Mouse (Mus musculus): ENCODE data around the gene Cd320.
"Not testable (repeated sequence)": the region's sequence is repeated elsewhere in the genome, so short reads cannot be mapped to it uniquely, and the experiment has no call there.

The Cd320 gene

DNA sequence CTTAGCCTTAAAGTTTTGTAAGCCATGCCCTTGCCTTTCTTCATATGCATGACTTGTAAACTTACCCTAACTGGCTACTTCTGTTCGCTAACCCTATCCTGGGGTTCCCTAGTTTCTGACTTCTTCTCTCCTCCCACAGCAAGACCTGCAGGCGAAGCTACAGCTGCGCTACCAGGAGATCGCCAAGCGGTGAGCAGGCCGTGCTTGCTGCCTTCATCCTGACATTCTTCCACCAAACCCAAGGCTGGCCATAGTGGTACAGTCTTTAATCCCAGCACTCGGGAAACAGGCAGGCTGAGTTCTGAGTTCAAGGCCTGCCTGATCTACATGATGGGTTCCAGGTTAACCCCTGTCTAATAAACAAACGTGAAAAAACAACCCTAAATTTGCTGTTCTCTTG lies 17.4 kb upstream of the Cd320 start:
- DNase-seq, result no peak

DNA sequence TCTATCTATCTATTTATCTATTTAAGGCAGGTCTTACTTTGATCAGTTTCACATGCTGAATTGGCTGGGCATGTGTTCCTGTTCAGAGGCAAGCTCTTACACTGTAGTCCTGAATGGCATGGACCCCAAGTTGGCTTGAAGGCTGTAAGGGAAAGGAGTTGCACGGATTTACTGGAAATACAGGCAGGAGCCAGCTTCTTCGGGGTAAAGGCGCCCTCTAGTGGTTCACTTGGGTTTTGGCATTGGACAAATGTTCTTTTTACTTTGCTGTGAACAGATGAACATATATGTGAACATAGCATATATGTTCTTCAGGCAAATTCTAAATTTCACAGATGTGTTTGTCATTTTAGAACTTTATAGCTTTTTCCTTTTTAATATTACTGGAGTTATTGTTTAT lies 16.0 kb upstream of the Cd320 start:
- peak; percentile 69 for DNase-seq

DNA sequence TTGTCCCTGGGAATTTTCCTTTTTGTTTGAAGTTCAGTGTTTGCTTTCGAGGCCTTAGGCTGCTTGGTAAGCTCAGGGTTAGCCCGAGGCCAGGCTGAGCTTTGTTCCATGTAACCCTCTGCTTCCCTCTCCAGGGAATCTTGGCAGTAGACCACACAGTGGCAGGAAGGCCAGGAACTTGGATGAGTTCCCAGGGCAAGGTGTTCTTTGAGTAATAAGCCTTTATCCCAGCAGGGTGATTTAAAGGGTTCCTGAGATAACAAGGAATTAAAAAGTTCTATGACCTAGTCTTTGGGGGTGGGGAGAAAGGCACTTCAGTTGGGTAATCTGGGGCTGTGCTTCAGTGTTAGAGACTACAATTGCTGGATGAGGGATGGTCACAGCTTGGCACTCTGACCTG lies 14.0 kb upstream of the Cd320 start:
- DNase-seq, result no peak

DNA sequence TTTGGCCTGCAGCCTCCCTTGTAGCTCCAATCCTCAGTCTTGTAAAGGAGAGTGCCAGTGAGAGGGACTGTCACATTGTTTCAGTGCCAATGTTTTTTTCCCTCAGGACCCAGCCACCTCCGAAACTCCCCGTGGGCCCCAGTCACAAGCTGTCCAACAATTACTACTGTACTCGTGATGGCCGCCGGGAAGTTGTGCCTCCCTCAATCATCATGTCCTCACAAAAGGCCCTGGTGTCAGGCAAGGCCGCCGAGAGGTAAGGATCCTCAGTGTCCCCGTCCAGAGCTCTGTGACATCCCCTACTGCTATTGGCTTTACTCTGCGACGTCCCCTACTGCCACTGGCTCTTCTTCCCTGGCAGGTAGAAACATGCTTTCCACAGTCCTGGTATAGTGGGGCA lies 13.3 kb upstream of the Cd320 start:
- no peak for DNase-seq

DNA sequence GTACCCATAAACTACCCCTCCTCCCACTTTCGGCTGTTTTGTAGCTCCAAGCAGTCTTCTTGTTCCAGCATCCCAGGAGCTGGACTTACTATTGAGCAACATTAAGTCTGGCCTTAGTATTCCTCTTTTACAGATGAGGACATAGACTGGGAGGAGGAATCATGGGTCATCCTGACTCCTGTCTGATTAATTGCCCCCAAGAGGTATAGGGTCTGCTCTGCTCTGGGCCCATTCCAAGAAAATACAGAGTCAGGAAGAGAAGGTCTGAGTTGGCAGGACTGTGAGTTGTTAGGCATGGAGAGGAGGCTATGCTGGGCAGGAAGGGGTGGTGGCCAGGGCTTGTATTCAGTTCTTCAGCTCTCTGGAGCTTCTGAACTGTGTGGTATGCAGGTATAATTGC lies 1.3 kb downstream of the Cd320 start:
- DNase-seq, result no peak

DNA sequence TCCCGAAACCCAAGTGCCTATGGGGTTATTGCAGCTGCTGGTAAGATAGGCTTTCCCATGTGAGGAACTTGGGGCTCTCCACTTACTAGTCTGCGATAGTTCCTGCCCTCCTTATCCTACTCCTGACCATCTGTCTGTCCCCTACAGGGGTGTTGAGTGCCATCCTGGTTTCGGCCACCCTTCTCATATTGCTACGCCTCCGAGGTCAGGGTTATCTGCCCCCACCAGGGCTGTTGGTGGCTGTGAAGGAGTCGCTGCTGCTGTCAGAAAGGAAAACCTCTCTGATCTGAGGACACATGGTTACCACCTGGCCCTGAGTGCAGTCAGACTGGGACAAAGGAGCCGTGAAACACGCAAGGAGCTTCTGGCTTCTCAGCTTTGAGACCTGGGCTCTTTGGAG lies 5.2 kb downstream of the Cd320 start:
- no peak for DNase-seq

DNA sequence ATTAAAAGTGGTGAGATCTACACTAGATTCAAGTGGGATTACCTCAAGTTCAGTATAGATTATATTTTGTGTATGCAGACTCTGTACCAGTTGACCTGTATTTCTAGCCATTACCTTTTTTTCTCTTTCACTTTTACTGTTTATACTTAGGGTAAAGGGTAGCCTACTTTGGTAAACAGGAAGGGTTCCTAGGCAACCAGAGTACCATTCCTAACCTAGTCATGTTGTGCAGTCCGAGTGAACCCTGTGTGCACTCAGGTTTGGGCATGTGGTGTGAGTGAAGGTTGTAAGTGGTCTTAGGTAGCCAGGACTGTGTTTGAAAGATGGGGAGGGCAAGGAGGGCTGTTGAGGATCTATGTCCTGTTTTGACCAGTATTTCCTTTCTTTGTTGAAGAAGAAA lies 8.4 kb downstream of the Cd320 start:
- no peak for DNase-seq

DNA sequence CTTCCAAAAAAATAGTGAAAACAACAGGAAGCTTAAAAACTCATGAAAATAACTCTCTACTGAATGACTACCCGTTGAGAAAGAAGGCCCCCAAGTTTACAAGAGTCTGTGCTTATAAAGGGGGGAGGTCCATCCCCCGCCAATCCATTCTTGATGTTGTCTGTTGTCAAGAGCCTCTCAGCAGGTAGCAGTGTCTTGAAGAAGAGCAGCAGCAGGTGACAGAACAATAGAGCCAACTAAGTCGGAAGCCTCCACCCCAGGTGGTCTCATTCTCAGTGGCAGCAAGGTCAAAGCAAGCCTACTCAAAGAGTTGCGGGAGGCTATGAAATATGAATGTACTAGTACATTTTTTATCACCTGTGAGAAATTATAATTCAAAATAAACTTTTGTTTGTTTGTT lies 14.9 kb downstream of the Cd320 start:
- DNase-seq, result no peak

DNA sequence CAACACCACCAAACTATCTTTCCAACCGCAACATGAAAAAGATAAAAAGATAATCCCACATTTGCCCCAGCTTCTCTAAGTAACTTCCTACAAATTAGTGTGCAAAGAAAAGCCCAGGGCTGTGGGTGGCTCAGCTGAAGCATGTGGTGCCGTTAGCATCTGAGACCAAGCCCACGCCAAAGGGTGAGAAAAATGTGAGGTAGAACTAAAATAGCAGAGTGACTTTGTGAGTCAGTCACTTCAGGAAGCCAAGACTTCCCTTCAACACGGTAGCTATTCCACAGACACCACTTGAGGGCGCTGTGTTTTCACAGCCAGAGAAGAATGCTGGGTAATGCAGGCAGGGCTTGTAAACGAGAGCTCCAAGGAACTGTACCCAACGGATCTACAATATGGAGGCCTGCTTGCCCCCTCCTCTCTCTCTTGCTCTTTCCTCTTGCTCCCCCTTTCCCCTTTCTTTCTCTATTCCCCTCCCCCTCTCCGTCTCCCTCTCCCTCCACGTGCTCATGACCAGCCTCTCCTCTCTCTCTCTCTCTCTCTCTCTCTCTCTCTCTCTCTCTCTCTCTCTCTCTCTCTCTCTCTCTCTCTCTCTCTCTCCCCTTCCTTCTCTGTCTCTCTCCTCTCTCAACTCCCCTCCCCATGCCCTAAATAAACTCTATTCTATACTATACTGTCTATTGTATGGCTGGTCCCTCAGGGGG lies 22.6 kb downstream of the Cd320 start:
- DNase-seq, result peak; percentile 79

DNA sequence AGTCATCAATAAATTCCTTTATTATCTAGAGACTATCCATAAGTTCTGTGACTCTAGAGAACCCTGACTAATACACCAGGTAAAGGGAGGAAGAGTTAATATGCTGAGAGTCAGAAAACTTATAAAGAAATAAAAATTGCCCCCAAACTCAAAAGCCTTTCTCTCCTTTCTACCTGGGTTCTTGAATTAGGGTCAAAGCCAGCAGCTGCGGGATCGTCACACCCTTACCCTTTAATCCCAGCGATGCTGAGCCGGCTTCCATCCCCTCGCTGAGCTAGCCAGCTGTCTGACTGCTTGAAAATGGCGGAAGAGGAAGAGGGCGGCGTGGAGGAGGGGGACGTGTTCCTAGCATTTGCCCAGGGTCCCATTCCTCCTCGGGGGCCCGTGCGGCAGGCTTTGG lies 30.6 kb downstream of the Cd320 start, which contains the start of gene Gm7029:
TSS of gene Gm7029 (plus strand) at position 301 of the 400 bp plus-strand sequence.
- not testable (repeated sequence) for DNase-seq

DNA sequence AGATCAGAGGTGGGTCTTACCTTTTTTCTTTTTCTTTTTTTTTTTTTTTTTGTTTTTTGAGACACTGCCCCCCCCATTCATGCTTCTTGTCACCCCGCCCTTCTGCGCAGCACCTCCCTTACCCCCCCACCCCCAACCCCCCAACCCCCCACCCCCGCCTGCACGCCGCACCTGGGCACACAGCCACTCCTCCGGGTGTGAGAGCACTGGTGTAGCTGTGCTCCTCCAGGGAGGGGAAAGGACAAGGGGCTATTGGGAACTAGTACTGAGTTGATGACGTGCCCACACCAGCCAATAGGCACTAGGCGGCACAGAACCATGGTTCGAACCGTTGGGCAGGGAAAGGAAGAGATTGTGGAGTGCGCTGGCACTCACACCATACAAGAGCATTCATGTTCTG lies 31.5 kb downstream of the Cd320 start:
- DNase-seq, result peak; percentile 27

DNA sequence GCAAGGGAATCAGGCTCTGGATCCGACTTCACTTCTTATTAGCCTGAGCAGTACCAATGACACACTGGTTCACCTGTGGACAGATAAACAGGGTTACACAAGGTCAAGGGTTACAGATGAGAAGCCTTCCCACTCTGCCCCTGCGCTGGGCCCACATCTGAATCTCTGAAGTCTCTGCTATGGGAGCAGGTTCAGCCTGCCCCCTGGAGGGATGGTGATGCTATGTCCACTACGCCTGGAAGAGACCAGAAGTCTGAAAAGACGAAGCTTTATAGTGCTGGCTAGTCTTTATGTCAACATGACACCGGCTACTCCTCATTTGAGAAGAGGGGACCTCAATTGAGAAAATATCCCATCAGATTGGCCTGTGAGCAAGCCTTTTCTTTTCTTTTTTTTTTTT lies 32.9 kb downstream of the Cd320 start:
- peak; percentile 23 for DNase-seq

DNA sequence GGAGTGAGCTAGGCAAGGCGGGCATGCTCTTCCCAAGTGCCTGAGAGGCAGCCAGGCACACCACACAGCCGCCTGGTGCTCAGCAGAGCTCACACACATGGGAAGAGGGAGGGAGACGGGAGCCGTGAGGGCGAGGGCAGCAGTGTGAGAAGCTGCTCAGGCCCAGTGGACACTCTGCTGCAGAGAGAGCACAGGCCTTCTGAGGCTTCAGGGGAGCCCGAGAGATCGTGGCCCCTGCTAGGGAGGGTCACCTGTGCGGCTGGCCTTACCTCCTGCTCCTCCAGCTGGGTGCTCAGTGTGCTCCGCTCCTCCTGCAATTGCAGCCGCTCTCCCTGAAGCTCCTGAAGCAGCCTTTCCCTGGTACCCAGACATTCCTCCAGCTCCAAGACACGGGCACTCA lies 41.4 kb downstream of the Cd320 start:
- not testable (repeated sequence) for DNase-seq

DNA sequence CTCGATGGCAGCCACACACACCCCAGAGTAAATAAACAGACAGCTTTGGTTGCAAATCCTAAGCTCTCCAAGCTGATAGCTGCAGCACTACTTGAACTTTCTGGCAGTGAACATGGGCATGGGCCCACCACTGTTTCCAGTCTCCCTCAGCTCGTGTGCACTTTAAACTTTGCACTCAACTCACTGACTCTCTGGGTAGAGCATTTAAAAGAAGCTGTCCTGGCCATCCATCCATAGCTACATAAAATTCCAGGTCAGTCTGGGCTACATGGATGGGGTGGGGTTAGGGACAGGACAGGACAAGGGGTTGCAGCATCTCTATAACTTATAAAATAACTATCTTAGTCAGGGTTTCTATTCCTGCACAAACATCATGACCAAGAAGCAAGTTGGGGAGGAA lies 44.9 kb downstream of the Cd320 start:
- not testable (repeated sequence) for DNase-seq

DNA sequence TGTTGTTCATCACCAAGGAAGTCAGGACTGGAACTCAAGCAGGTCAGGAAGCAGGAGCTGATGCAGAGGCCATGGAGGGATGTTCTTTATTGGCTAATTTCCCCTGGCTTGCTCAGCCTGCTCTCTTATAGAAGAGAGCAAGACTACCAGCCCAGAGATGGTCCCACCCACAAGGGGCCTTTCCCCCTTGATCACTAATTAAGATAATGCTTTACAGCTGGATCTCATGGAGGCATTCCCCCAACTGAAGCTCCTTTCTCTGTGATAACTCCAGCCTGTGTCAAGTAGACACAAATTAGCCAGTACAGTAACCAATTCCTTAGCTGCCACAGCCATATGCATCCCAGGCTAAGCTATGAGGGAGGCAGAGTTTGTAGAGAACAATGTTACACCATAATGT lies 45.3 kb downstream of the Cd320 start:
- DNase-seq, result not testable (repeated sequence)

DNA sequence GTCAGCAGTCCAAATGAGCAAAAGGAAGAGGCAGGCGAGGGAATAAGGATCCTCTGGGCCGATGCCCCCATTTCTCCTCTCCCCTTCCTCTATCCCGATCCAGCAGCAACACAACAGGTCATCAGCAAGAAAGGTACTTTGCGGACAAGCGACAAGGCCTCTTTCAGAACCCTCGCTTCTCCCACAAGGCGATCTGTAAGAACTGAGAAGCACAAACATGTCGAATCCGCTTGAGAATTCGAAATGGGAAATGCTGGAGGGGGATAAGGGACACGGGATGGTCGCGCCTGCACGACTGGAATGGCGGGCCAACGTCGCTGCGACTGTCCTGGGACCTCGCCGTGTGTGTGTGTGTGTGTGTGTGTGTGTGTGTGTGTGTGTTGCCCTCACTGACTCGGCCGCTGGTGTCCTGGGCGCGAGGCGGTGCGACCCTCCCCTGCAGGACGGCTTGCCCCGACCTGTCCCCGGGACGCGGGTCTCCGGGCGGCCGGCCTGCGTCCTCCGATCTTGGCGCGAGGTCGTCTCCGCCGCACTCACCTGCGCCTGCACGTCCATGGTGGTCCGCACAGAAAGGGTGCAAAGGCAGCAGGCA lies 47.1 kb downstream of the Cd320 start:
- not testable (repeated sequence) for DNase-seq

DNA sequence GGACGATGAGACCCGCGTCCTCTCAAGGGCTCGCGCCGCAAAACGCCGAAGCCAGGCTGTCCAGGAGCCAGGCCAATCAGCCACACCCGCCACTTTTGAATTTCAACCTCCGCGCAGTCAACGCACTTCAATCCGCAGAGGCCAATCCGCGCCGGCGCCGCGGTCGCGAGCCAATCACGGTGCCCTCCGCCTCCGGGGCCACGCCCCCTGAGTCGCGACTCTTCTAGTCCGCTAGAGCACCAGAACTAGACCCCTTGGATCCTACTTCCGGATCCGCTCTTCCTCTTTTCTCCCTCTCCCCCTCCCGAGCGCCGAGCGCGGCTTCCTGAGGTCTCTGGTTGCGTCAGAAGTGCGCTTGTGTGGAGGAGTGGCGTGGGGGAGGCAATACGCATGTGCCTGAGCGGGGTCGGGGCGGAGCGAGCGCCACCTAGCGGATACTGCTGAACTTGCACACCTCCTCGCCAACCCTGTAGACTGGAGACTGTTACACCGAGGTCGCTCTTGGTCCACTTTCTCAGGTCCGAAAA lies 47.7 kb downstream of the Cd320 start, which contains the start of gene Kifc1:
TSS of gene Kifc1 (minus strand) at position 129 of the 527 bp plus-strand sequence.
- peak; percentile 99 for DNase-seq

DNA sequence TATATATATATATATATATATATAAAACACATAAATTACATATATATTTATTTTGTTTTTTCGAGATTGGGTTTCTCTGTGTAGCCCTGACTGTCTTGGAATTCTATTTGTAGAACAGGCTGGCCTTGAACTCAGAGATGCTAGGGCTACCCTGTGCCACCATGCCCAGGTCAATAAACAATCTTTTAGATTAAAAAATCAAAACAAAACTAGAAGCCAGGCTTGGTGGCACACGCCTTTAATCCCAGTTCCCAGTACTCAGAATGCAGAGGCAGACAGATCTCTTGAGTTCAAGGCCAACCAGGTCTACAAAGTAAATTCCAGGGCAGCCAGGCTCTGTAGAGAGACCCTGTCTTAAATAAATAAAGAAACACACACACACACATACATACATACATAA lies 48.5 kb downstream of the Cd320 start:
- DNase-seq, result no peak

DNA sequence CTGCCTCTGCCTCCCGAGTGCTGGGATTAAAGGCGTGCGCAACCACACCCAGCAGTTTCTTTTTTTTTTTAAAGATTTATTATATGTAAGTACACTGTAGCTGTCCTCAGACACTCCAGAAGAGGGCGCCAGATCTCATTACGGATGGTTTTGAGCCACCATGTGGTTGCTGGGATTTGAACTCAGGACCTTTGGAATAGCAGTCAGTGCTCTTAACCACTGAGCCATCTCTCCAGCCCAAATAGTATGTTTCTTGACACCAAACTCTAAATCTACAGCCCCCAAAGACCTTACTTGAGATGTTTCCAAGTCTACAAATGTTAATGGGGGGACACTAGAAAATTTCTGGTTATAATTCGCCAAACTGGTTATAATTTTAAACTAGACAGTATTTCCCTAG lies 49.0 kb downstream of the Cd320 start:
- DNase-seq, result not testable (repeated sequence)

DNA sequence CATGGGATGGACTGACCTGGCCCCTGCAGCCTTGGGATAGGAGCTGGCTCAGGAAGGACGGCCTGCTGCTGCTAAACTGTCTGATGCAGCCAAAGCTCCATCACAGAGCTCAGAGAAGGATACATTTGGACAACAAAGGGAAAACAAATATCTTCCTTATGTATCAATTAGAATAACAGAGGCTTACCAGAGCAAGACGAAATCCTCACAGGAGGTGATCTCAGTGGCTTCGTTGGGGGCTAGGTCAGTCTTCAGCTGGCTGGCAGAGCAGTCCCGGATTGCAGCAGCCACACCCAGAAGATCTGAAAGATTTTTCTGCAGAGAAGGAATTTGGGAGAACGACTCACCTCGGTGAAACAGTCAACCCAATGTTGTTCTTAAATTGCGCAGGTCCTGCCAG lies 49.5 kb downstream of the Cd320 start:
- no peak for DNase-seq

DNA sequence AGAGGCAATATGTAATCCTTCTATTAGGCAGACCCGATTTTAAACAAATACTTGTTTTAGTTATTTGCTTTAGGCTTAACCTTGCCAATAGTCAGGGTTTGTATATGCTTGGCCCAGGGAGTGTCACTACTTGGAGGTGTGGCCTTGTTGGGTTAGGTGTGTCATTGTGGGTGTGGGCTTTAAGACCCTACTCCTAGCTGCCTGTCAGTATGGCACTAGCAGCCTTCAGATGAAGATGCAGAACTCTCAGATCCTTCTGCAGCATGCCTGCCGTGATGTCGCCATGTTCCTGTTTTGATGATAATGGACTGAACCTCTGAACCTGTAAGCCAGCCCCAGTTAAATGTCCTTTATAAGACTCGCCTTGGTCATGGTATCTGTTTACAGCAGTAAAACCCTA lies 50.1 kb downstream of the Cd320 start:
- not testable (repeated sequence) for DNase-seq

DNA sequence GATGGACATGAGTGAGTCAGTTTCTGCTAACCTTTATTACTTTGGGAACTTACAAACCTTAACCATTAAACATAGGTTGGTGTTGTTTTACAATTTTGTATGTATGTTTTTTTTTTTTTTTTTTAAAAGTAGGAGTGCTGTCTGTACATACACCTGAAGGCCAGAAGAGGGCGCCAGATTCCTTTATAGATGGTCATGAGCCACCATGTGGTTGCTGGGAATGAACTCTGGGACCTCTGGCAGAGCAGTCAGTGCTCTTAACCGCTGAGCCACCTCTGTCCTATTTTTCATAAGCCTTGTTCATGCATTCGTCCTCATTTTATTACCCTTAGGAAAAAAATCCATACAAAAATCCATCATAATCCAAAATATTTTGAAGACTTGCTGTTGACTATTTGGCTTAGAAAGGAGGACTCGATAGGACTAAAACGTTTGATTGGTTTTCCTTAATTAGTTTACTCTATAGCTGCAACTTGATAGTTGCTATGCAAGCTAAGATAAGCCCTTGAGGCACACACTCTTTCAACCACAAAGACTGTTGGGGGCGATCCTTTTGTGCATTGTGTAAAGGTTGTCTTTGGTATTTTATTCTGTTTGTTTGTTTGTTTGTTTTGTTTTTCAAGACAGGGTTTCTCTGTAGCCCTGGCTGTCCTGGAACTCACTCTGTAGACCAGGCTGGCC lies 54.4 kb downstream of the Cd320 start:
- no peak for DNase-seq

DNA sequence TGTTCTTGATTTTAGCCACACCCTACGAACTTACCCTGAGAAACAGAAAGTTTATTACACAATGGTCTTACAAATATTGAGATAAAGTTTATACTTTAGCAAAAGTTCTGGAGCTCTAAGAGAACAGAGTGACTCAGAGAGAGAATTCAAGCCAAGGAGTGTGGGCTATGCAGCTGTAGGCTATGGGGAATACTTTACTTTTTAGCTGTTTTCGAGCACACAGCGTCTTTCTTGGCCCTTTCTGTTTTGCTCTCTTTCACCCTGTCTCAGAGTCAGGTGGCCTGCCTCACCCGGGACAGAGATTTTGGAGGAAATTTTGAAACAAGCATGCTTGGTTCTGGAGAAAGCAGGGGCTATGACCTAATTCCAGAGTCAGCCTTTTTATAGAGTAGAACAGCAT lies 55.3 kb downstream of the Cd320 start:
- DNase-seq, result not testable (repeated sequence)

Measured in thymus, postnatal 25 days (tissue).